Mouse (Mus musculus) midbrain, embryonic 13.5 days (tissue): Measurements from ENCODE around the gene Arhgap10. TPM values are rescaled to one million over a fixed set of nuclear protein-coding genes. Genes with fewer than 3 reads are reported as not detected.

Experiments used
- ATAC-seq: fragments of 200-750 bp; cut with Nextera tagmentation; 2 replicates; pipeline ENCODE4 v1.8.0; 2017; ENCODE audit warnings: mild to moderate bottlenecking, moderate TSS enrichment, moderate library complexity
- H3K27ac ChIP-seq: fragments of 300-500 bp; sonication (generic); 2 replicates; pipeline ENCODE4 v1.5.1; 2015; ENCODE audit warnings: inconsistent platforms, mild to moderate bottlenecking, moderate library complexity
- H3K27me3 ChIP-seq: fragments of 300-500 bp; sonication (generic); 2 replicates; pipeline ENCODE4 v1.6.1; 2015; ENCODE audit warnings: mild to moderate bottlenecking, inconsistent platforms
- H3K36me3 ChIP-seq: fragments of 300-500 bp; sonication (generic); 2 replicates; pipeline ENCODE4 v1.6.1; 2015; ENCODE audit warnings: mild to moderate bottlenecking, inconsistent platforms
- H3K4me1 ChIP-seq: fragments of 300-500 bp; sonication (generic); replicated peaks from 2 replicates; pipeline ENCODE4 v1.6.1; 2015; ENCODE audit warnings: inconsistent platforms
- H3K4me2 ChIP-seq: fragments of 300-500 bp; sonication (generic); replicated peaks from 2 replicates; pipeline ENCODE4 v1.6.1; 2015; ENCODE audit warnings: moderate library complexity, mild to moderate bottlenecking, inconsistent platforms
- H3K4me3 ChIP-seq: fragments of 300-500 bp; sonication (generic); replicated peaks from 2 replicates; pipeline ENCODE4 v1.5.1; 2015; ENCODE audit warnings: mild to moderate bottlenecking, inconsistent platforms
- H3K9ac ChIP-seq: fragments of 300-500 bp; sonication (generic); replicated peaks from 2 replicates; pipeline ENCODE4 v1.6.1; 2015; ENCODE audit warnings: mild to moderate bottlenecking, inconsistent platforms
- H3K9me3 ChIP-seq: fragments of 300-500 bp; sonication (generic); 2 replicates; pipeline ENCODE4 v1.6.1; 2016; ENCODE audit warnings: mild to moderate bottlenecking, inconsistent platforms
- WGBS: fragments of 180-500 bp; shearing (Covaris S2); methylation state at CpG from one replicate; pipeline ENCODE4 v1.1.7; 2015; 5-methylcytosine and 5-hydroxymethylcytosine counted together
- polyA plus RNA-seq: library from polyadenylated mRNA; unstranded; fragments of >200 nt; fragmentation: Nextera tagmentation; extraction: Ambion mirVana; gene quantifications from 2 replicates; pipeline ENCODE4 v1.2.1, GENCODE M21; 2015

Gene Arhgap10
- polyA plus RNA-seq, 1 experiment from 2014 or later: 4.7 TPM

DNA sequence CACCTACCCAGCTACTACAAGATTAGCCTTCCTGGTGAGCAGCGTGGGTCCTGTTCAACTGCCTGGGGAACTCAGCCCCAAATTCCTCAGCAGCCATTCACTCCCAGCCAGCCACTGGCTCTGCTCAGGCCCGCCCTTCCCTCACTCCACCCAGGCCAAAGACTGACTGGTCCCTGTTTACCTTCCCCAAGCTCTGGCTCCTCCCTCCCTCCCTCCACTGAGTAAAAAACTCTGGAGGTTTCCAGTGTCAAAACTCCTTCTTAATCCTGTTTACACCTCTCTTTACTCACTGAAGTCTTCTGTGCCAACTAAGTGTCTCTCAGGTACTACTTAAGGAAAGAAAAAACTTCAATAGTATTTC, 38.9 kb downstream of the Arhgap10 start:
- no peak overlapping the region for H3K27ac ChIP-seq
- ATAC-seq: no peak
- no peaks in the 10 kb centered on the region for H3K36me3 ChIP-seq
- H3K27me3 ChIP-seq: no peaks in the 10 kb centered on the region
- H3K9ac ChIP-seq: no peak overlapping the region
- H3K4me1 ChIP-seq: no peaks in the 10 kb centered on the region
- no peak overlapping the region; the same call in 1 of the 2 replicates for H3K4me2 ChIP-seq
- WGBS: 42% methylated on average over 2 of the region's 2 CpGs
- H3K4me3 ChIP-seq: no peak overlapping the region
- H3K9me3 ChIP-seq: no peaks in the 10 kb centered on the region

DNA sequence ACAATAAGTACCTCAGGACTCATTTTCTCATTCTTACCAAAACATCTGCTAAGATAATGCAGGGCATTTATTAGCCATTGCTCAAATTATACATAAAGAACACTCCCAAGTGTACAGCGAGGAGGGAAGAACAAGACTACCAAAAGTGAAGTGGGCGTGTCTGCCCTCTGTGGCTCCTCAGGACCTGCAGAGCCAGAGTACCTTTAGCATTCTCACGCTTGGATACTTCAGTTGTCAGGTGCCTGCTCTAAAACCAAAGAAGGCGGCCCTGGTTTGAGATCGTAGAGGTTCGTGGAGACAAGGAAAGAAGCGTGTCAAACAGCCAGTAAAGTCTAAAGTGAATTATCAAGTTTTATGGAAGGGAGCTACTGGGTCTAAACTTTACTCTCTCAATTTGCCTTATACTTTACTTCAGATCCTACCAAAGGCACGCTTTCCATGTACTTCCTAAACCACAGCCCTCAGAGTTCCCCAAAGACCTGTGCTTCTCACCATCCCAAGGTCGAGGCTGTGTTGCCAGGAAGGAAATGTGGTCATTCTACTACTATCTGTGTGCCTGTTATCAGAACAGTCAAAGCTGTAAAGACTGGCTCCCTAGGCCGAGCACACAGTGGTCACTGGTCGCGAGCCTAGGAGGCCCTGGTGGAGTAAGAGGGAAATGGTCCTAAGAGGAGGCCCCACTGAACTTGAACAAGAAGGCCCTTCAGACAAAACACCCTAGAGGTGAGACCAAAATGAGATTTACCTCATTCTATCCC, 39.4 kb downstream of the Arhgap10 start:
- Histone ChIP-seq H3K27ac (no peak overlapping the region), H3K9me3 (no peaks in the 10 kb centered on the region), H3K4me3 (no peak overlapping the region), H3K4me2 (no peak overlapping the region), H3K36me3 (no peaks in the 10 kb centered on the region), H3K27me3 (no peaks in the 10 kb centered on the region), H3K4me1 (no peaks in the 10 kb centered on the region), H3K9ac (no peak overlapping the region)
- ATAC-seq: no peak
- 89% methylated on average over 12 of the region's 12 CpGs for WGBS

DNA sequence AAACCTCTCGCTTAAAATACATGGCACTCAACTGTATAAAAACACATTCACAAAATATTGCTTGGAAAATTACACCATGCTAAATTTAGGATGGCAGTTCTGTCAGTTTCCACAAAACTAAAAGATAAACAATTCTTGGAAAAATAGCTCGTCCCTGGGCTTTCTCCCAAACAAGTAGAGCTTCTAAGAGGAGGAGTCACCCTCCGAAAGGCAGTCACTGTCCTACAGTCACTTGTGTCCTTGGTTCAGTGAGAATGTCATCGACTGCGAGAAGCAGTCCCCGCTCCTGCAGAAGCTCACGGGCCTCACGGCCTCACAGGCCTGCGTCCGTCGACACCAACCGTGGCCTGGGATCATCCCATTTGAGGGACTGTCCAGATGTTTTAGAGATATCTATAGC, 40.1 kb downstream of the Arhgap10 start:
- no peak overlapping the region for H3K9ac ChIP-seq
- no peaks in the 10 kb centered on the region for H3K4me1 ChIP-seq
- H3K36me3 ChIP-seq: no peaks in the 10 kb centered on the region
- H3K27me3 ChIP-seq: no peaks in the 10 kb centered on the region
- no peak for ATAC-seq
- no peak overlapping the region for H3K4me2 ChIP-seq
- no peaks in the 10 kb centered on the region for H3K9me3 ChIP-seq
- no peak overlapping the region for H3K27ac ChIP-seq
- WGBS: 89% methylated on average over 12 of the region's 12 CpGs
- H3K4me3 ChIP-seq: no peak overlapping the region

- Histone ChIP-seq H3K27me3 (no peaks in the 10 kb centered on the region), H3K4me3 (no peak overlapping the region), H3K9ac (no peak overlapping the region), H3K36me3 (no peaks in the 10 kb centered on the region), H3K27ac (no peak overlapping the region), H3K4me1 (no peaks in the 10 kb centered on the region), H3K4me2 (no peak overlapping the region), H3K9me3 (no peaks in the 10 kb centered on the region)
- no peak for ATAC-seq
- 96% methylated on average over 5 of the region's 5 CpGs for WGBS
These were observed 43.1 kb downstream of the Arhgap10 start for GRCm38 (mm10) chr8:77474614-77475013.

- Histone ChIP-seq H3K27me3 (no peaks in the 10 kb centered on the region), H3K36me3 (no peaks in the 10 kb centered on the region)
- WGBS: 79% methylated on average over 7 of the region's 7 CpGs
These were observed 44.0 kb downstream of the Arhgap10 start for GRCm38 (mm10) chr8:77473773-77474172.

DNA sequence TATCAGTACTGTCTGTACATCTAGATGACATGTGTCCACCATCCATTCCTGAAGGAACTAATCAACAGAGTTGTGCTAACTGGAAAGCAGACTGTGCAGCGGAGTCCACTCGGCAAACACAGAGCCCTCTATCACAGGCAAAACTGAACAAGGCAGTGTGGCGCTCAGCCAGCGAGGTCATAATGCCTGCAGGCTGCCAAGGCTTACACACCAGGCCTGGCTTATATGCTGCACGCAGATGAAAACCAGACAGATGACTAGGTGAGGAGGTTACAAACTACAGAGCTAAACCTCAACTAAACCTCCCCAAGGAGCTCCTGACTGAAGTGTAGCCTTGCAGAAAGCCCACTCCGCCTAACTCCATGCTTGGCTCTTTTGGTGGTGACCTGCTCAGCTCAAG, 44.4 kb downstream of the Arhgap10 start:
- WGBS: 86% methylated on average over 6 of the region's 6 CpGs
- no peaks in the 10 kb centered on the region for H3K27me3 ChIP-seq
- H3K36me3 ChIP-seq: no peaks in the 10 kb centered on the region
- no peaks in the 10 kb centered on the region for H3K4me1 ChIP-seq
- H3K4me3 ChIP-seq: no peak overlapping the region
- H3K4me2 ChIP-seq: no peak overlapping the region
- H3K9me3 ChIP-seq: no peaks in the 10 kb centered on the region
- ATAC-seq: peak; percentile 34; the same call in 1 of the 2 replicates
- no peak overlapping the region for H3K27ac ChIP-seq
- no peak overlapping the region for H3K9ac ChIP-seq

More at GRCm38 (mm10) chr8:77473773-77474172, 44.0 kb downstream of the Arhgap10 start:
- no peak overlapping the region for H3K4me2 ChIP-seq
- H3K27ac ChIP-seq: no peak overlapping the region
- no peak overlapping the region for H3K4me3 ChIP-seq
- H3K9me3 ChIP-seq: no peaks in the 10 kb centered on the region
- no peak for ATAC-seq
- no peaks in the 10 kb centered on the region for H3K4me1 ChIP-seq
- H3K9ac ChIP-seq: no peak overlapping the region

DNA sequence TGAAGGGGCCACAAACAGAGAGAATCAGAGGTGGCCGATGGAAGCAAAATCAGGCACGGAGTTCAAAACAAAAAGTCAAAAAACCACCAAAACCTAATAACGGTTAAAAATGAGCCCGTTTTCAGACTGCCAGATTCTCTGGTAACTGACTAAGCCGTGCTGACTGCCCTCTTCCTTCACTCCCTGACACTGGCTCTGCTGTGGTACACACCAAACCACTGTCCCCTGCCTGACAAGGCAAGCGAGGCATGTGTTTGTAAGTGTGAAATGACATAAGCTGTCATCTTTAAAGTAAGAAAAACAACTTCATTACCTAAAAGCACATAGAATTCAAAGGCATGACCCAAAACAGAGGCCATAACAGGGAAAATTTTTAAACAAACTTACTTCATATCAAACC, 56.4 kb downstream of the Arhgap10 start:
- WGBS: 85% methylated on average over 6 of the region's 6 CpGs
- no peak for ATAC-seq
- H3K27ac ChIP-seq: no peak overlapping the region

GRCm38 (mm10) chr8:77460363-77460762, 57.4 kb downstream of the Arhgap10 start:
- Histone ChIP-seq H3K27me3 (no peaks in the 10 kb centered on the region), H3K4me2 (no peak overlapping the region), H3K9ac (no peak overlapping the region), H3K36me3 (no peaks in the 10 kb centered on the region), H3K27ac (no peak overlapping the region), H3K4me1 (no peaks in the 10 kb centered on the region), H3K9me3 (no peaks in the 10 kb centered on the region), H3K4me3 (no peak overlapping the region)
- ATAC-seq: no peak
- 92% methylated on average over 2 of the region's 2 CpGs for WGBS

More for the DNA sequence above, 56.4 kb downstream of the Arhgap10 start:
- H3K36me3 ChIP-seq: no peaks in the 10 kb centered on the region
- no peak overlapping the region for H3K4me2 ChIP-seq
- no peak overlapping the region for H3K4me3 ChIP-seq
- no peaks in the 10 kb centered on the region for H3K27me3 ChIP-seq
- H3K9ac ChIP-seq: no peak overlapping the region
- H3K4me1 ChIP-seq: no peaks in the 10 kb centered on the region
- H3K9me3 ChIP-seq: no peaks in the 10 kb centered on the region

DNA sequence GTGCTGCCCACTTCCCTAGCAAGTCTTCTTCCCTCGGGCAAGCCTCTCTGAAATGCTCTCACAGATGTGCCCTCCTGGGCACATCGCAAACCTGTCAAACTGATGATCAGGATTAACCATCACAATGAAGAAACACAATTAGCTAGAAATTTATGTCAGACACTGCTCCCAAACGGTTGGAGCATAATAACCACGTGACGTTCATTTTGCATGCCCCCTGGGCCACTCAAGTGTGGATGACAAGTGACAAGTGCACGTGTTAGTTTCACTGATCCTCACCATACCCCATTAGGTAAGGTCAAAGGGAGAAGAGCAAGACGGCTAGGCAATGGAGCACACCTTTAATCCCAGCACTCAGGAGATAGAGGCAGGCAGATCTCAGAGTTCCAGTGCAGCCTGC, 58.1 kb downstream of the Arhgap10 start:
- no peak overlapping the region for H3K4me2 ChIP-seq
- H3K9me3 ChIP-seq: no peaks in the 10 kb centered on the region
- H3K4me3 ChIP-seq: no peak overlapping the region
- WGBS: 56% methylated on average over 7 of the region's 7 CpGs
- ATAC-seq: no peak
- no peak overlapping the region for H3K9ac ChIP-seq
- no peaks in the 10 kb centered on the region for H3K27me3 ChIP-seq
- no peak overlapping the region for H3K27ac ChIP-seq
- no peaks in the 10 kb centered on the region for H3K36me3 ChIP-seq
- H3K4me1 ChIP-seq: no peaks in the 10 kb centered on the region

- Histone ChIP-seq H3K4me3 (no peak overlapping the region), H3K4me2 (no peak overlapping the region), H3K27ac (no peak overlapping the region), H3K36me3 (no peaks in the 10 kb centered on the region), H3K27me3 (no peaks in the 10 kb centered on the region), H3K9ac (no peak overlapping the region), H3K4me1 (no peaks in the 10 kb centered on the region), H3K9me3 (no peaks in the 10 kb centered on the region)
- 89% methylated on average over 4 of the region's 4 CpGs for WGBS
- ATAC-seq: no peak
These were observed 59.2 kb downstream of the Arhgap10 start for GRCm38 (mm10) chr8:77458575-77458974.

- H3K9me3 ChIP-seq: no peaks in the 10 kb centered on the region
- no peak overlapping the region for H3K4me2 ChIP-seq
- no peaks in the 10 kb centered on the region for H3K4me1 ChIP-seq
- no peak overlapping the region for H3K4me3 ChIP-seq
- WGBS: 92% methylated on average over 6 of the region's 6 CpGs
- no peaks in the 10 kb centered on the region for H3K27me3 ChIP-seq
- H3K27ac ChIP-seq: no peak overlapping the region
- no peaks in the 10 kb centered on the region for H3K36me3 ChIP-seq
- H3K9ac ChIP-seq: no peak overlapping the region
- ATAC-seq: no peak
These were observed 61.5 kb downstream of the Arhgap10 start for GRCm38 (mm10) chr8:77456263-77456662.

DNA sequence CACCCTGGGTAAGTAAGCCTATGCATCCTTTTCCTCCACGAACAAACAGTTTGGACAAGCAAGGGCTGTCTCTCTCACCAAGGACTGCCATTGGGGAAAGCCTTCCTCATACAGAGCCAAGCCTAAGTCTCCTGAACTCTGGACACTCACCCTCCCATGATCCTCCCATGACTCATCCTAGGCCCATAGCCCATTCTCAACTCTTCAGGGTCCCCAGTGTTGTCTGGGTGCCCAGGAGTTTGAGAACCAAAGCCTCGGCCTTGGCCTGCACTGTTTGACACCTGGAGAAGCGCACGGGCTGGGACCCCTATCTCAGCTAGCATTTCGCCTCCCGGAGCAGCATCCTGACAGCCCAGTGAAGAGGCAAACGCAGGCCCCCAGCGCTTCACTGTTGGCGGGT, 63.9 kb downstream of the Arhgap10 start:
- Histone ChIP-seq H3K36me3 (no peaks in the 10 kb centered on the region), H3K4me3 (no peak overlapping the region), H3K9ac (no peak overlapping the region), H3K27ac (no peak overlapping the region), H3K4me1 (no peaks in the 10 kb centered on the region), H3K4me2 (no peak overlapping the region), H3K27me3 (no peaks in the 10 kb centered on the region), H3K9me3 (0 out of 2 replicates have a peak, but pooled peaks cover 3% of the 10 kb centered on the region)
- no peak for ATAC-seq
- 93% methylated on average over 9 of the region's 9 CpGs for WGBS
